Mouse (Mus musculus) thymus, postnatal 0 days (tissue): ENCODE data around the gene Epb41l3. TPM values are rescaled to one million over a fixed set of nuclear protein-coding genes. Genes with fewer than 3 reads are reported as not detected.

Experiments used
- polyA plus RNA-seq: library from polyadenylated mRNA; unstranded; fragments of >200 nt; fragmentation: Nextera tagmentation; extraction: Ambion mirVana; gene quantifications from 2 replicates; pipeline ENCODE4 v1.2.1, GENCODE M21; 2015

Gene Epb41l3
- polyA plus RNA-seq, 1 experiment from 2014 or later: 32.2 TPM

Other genes with a start within 250 kb of the Epb41l3 start
- gene Tmem200c, start 249.1 kb upstream of the Epb41l3 start, polyA plus RNA-seq: not detected in 2 replicates